Mouse (Mus musculus) ovary, postnatal 36 days (tissue): Measurements from ENCODE around the gene Sertad2.

Source experiments
- DNase-seq: peaks from one replicate; pipeline ENCODE4 v3.0.0; 2022; ENCODE audit warnings: low spot score, mixed read lengths

The Sertad2 gene

GRCm38 (mm10) chr11:20594229-20595201 lies 51.5 kb downstream of the Sertad2 start:
- DNase-seq: no peak

DNA sequence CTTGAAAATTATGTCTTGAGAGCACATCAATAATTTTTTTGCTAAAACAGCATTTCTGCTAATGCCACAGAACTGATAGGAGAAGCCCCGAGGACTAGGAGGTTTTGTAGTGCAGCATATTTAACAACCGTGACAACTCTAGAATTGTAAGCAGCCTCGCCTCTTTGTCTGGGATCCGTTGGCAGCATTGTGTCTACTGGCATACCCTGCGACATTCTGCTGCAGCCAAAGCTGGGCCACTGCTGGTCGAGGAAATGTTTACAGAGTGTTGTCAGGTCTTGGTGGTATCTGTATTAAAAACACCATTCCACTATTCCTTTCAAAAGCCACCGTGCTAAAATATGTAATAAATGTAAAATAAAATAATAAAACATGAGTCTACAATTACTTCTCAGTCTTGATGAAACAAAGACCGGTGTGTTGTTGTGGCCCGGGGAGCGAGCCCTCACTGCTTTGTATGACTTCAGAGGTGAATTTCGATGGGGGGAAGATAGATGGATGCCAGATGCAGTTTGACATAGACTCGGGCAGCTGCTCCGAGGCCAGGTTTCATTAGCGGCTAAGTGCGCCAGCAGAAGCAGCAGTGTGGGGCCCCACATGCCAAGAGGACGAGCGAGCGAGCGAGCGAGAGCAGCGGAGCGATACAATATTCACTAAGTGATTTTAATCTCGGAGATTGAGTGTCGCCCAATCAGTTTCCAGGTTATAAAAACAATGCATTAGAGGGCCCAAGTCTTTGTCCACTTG lies 60.2 kb downstream of the Sertad2 start:
- DNase-seq: no peak

DNA sequence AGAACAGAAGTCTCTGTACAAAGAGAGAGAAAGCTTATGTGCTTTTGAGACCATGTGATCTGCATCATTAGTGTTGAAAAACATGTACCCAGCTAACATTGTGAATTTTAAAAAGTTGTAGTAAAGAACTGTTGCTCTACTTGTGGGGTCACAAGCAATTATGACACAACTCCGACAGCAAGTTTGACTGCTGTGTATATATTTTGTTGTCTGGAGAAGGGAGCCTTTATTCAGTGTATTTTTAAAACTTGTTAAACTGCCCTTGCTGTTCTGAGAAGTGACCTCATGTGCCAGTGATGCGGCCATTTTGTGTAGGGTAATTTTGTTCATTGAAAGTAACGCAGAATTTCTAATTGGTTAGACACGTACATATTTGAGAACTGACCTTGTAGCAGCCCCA lies 61.1 kb downstream of the Sertad2 start:
- DNase-seq: no peak

DNA sequence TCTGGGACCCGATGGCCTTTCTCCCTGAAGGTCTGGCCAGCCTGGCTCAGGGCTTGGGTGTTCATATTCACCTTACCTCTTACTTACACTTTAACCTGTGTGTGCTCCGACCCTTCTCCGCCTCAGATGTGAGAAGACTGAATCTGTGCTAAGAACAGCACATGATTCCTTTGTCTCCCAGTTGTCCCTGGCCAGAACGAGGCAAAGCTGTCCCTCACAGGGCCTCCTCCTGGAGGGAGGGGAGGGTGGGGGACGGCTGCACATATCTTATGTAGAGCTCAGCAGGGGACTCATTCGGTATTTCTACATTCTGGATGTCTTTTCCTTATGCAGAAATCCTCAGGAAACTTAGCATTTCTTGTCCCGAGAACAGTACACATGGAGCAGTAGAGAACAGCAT lies 62.6 kb downstream of the Sertad2 start:
- DNase-seq: no peak

- no peak for DNase-seq
Measured at GRCm38 (mm10) chr11:20608442-20608841, 65.4 kb downstream of the Sertad2 start.

DNA sequence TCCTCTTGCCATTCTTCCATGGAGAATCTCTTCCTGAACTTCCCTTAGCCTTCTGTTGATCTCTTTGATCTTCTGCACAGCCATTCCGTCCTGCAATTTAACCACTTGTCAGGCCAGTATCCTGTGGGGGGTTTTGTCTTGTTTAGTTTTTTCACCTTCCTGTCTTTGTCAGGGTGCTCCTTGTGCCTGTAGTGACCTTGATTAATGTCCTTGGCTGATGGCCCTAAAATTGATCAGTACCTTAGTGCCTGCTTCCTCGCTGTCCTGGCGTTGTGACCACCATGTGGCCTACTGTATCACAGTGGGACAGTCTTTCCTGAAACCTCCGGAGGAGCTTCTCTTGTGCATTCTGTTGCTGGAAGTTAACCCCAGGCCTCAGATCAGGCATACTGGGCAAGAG lies 70.2 kb downstream of the Sertad2 start:
- DNase-seq: no peak

DNA sequence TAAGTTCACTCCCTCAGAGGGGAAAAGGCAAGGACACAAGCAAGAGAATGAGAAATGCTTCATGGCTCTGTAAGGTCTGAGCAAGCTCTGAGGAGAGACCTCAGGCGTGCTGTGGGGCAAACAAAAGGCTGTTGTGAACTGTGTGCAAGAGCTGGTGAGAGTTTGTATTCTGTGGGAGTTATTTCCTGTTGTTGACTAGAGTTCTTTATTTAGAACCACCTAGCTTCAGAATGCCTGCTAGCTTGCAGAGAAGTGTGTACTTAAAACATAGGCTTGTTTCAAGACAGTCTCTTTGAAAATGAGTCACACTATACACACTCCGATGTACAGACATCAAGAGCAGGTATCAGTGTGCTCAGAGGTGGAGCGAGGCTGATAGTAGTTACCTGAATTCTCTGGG lies 73.0 kb downstream of the Sertad2 start:
- no peak for DNase-seq

GRCm38 (mm10) chr11:20627146-20627545 lies 84.1 kb downstream of the Sertad2 start:
- no peak for DNase-seq

DNA sequence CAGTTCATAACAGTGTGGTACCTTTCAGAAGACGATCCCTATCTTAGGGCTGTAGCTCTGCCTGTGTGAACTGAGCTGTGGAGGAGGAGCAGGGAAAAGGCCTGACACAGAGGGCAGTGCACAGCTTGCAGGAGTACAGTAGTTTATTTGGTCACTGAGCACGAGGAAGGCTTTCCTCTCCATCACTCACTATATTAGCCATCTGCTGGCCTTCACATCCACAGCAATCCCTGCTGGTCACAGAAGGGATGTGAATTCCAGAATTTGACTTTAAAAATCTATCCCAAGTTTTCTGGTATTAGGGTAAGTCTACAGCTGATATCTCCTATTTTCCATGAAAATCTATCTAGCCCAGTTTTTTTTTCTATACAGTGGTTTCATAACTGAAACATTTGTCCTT lies 85.2 kb downstream of the Sertad2 start:
- DNase-seq: no peak

DNA sequence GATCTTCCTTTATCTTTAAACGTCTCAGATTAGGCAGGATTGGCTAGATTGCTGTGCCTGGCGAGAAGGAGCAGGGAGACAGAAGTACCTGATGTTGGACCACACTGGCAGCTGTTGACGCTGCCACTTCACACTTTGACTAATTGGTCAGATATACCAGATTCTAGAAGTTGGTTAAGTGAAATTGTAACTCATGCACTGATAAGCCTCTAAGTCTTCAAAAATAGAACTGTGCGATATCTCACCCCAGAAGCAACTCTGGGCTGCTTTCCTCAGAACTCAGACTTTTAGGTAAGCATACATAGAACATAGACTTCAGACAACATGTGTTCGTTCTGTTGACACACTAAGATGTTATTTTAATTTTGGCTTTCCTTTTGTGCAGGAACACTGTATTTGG lies 86.6 kb downstream of the Sertad2 start:
- no peak for DNase-seq

- DNase-seq: peak; percentile 98
Measured at GRCm38 (mm10) chr11:20631026-20631940, 88.2 kb downstream of the Sertad2 start.

DNA sequence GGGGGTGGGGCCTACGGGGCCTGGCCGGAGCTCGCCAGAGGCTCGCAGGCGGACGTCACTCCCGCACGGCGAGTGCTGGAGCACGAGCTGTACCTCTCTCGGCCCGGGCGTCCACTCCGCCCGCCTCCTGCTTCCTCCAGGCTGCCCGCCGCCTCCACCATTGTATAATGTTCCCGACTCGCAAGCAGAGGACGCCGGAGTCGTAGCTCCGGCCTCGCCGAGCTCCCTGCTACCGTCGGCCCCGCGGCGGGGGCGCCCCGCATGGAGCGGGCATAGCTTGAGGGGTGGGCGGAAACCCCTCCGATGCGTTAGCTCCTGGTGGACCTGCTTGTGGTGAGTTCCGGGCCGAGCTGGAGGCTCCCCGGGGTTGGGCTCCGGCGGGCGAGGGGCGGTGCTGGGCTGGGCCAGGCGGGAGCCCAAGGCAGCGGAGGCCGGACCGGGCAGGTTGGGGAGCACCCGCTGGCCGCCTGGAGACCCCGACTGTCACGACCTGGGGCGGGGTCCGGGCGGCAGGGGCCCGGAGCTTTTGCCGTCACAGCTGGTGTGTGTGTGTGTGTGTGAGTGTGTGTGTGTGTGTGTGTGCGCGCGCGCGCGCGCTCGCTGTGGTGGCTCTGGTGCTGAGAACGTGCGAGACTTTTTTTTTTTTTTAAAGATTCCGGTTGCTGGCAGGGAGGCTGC lies 89.0 kb downstream of the Sertad2 start:
- DNase-seq: peak; percentile 83

GRCm38 (mm10) chr11:20632619-20632965 lies 89.5 kb downstream of the Sertad2 start:
- peak; percentile 43 for DNase-seq

DNA sequence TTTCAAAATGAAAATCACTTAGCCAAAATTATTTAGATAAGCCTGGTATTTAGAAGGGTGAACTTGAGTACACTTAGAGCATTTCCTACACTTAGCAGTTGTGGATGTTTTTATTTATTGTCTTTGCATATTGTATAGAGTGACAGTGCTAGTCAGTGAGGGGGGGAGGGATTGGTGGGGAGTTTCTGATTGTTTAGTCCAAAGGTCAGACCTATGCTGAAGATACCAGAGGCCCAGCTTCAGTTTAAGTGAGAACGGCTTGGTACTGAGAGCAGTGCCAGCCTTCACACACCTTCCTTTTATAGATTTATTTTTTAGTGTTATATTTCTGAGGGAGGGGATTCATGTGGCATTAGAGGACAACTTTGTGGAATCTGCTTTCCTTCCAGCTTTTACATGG lies 91.5 kb downstream of the Sertad2 start:
- DNase-seq: no peak

GRCm38 (mm10) chr11:20635646-20636045 lies 92.6 kb downstream of the Sertad2 start:
- DNase-seq: no peak

- DNase-seq: no peak
Measured at GRCm38 (mm10) chr11:20636114-20636513, 93.1 kb downstream of the Sertad2 start.

DNA sequence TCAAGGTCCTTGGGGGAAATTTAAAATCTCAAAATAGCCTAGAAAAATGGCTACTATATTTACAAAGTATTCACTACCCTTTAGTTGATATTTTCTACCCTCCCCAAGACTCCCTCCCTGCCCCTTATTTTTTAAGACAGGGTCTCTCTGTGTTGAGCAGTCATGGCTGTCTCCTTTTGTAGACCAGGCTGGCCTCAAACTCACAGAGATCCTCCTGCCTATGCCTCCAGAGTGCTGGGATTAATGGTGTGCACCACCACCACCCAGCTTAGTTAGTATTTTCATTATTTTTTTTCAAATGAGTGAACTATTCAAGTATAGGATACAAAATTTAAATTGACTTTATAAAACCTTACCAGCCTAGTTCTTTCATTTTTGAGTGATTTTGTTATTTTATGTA lies 94.0 kb downstream of the Sertad2 start:
- no peak for DNase-seq

DNA sequence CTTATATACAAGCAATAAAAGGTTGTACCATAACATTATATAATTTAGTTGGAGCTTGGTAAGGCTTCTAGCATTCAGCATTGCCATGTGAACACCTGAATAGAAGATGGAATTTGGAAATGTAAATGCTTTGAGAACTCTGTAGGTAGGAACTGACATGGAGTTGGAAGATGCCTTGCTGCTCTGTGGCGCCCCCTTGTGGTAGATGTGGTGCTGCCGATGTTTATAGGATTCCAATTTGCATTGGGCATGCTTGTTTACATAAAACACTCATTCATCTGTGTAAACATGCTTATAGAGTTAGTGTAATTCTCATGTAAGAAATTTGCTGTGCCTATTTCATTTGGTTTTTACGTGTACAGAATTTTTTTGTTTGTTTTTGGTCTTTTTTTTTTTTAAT lies 95.8 kb downstream of the Sertad2 start:
- DNase-seq: peak; percentile 67

DNA sequence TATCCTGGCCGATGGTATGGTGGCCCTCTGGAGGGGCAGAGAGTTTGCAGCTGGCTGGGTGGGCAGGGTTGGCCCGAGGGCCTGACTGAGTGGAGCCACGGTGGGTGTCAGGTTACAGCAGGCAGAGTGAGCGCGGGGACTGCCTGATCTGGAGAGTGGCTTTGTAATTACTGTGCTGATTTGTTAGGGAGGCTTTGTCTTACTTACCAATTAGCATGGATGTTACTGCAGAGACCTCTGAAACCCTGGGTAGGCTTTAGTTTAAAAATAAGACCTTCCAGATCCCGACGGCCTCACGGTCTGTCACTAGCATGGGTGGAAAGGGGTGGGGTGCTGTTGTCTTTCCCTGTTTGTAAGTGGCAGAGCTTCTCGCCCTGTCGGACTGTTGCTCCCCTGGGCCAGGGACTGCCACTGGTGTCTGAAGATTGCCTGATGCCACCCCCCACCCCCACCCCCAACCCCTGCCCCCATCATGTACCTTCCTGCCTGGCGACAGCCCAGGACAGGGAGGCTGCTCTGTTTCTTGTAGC lies 96.9 kb downstream of the Sertad2 start:
- peak; percentile 60 for DNase-seq

GRCm38 (mm10) chr11:20642321-20642720 lies 99.3 kb downstream of the Sertad2 start:
- DNase-seq: no peak

DNA sequence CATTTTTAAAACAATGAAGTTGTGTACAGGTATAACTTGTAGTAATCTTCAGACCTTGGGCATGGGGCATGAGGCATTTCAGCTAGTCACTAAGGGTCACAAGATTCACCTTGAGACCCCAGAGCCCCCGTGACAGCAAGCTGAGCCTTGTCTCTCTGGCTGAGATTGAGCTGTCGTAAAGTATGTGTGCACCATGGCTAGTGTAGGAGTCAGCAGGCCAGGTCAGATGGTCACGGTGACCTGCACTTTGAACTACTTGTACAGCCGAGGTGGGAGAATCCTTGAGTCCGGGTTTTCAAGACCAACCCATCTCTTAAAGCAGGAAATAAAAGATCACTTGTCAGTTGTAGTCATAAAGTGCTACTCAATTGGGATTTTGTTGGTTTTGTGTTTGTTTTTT lies 100.1 kb downstream of the Sertad2 start:
- no peak for DNase-seq
